Mouse (Mus musculus): ENCODE measurements at regions not wholly inside any gene's neighbourhood (a gene's known extent, or its start where the extent isn't known, plus 50 kb on each side); places are given as distances from the start of the nearest gene placed in this dataset.

DNA sequence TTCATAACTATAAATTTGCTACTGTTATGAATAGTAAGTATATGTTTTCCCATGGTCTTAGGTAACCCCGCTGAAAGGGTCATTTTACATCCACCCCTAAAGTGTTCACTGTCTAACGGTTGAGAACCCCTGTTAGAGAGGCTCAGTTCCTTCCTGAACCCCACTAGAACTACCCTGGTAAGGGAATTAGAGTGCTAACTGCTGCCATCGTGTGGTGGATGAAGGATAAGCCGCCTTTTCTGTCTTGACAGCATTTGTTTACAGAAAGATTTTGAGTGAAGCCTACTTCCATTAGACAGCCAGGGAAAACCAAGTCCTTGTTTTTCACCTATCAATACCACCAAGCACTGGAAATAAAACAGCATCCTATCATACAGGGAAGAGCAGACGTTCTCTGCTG is 90.3 kb upstream of the Tbx22 start:
- peak; percentile 1 for DNase-seq (ENCODE audit: low spot score)
